Mouse (Mus musculus) midbrain, embryonic 12.5 days (tissue): ENCODE measurements at regions not wholly inside any gene's neighbourhood (a gene's known extent, or its start where the extent isn't known, plus 50 kb on each side); places are given as distances from the start of the nearest gene placed in this dataset.

ENCODE experiments used
- ATAC-seq: fragments of 200-750 bp; cut with Nextera tagmentation; 2 replicates; pipeline ENCODE4 v1.8.0; 2017; ENCODE audit warnings: low read depth, moderate TSS enrichment, moderate library complexity; ENCODE audit not compliant: low FRiP score
- H3K27ac ChIP-seq: fragments of 300-500 bp; sonication (generic); replicated peaks from 2 replicates; pipeline ENCODE4 v1.5.1; 2016; ENCODE audit warnings: mild to moderate bottlenecking
- H3K27me3 ChIP-seq: fragments of 300-500 bp; sonication (generic); 2 replicates; pipeline ENCODE4 v1.6.1; 2016; ENCODE audit warnings: mild to moderate bottlenecking
- H3K36me3 ChIP-seq: fragments of 300-500 bp; sonication (generic); 2 replicates; pipeline ENCODE4 v1.6.1; 2016
- H3K4me1 ChIP-seq: fragments of 300-500 bp; sonication (generic); 2 replicates; pipeline ENCODE4 v1.6.1; 2016
- H3K4me2 ChIP-seq: fragments of 300-500 bp; sonication (generic); replicated peaks from 2 replicates; pipeline ENCODE4 v1.6.1; 2016; ENCODE audit warnings: mild to moderate bottlenecking, moderate library complexity
- H3K4me3 ChIP-seq: fragments of 300-500 bp; sonication (generic); 2 replicates; pipeline ENCODE4 v1.5.1; 2016; ENCODE audit warnings: mild to moderate bottlenecking
- H3K9ac ChIP-seq: fragments of 300-500 bp; sonication (generic); replicated peaks from 2 replicates; pipeline ENCODE4 v1.6.1; 2016; ENCODE audit warnings: mild to moderate bottlenecking, moderate library complexity
- H3K9me3 ChIP-seq: fragments of 300-500 bp; sonication (generic); 2 replicates; pipeline ENCODE4 v1.6.1; 2016; ENCODE audit warnings: mild to moderate bottlenecking
- WGBS: fragments of 180-500 bp; shearing (Covaris S2); methylation state at CpG from one replicate; pipeline ENCODE4 v1.1.7; 2016; 5-methylcytosine and 5-hydroxymethylcytosine counted together

DNA sequence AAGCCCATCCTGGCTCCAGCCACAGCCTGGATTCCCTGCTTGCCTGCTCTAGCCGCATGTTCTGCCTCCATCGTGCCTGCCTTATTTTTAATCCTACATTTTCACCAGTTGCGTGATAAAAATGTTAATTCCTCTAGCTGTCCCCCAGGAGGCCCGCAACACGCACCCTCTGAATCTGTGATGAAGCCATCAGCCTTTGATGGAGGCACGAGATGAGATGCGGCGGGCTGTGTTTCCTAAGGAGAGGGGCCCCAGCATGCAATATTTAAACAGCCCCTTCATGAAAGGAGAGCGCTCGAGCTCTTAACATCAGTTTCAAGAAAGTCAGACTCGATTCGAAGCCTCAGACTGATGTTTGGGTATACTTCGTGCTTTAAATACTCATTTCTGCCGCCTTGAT, 76.3 kb downstream of the Nptx2 start:
- Histone ChIP-seq H3K27me3 (no peaks in the 10 kb centered on the region), H3K27ac (no peak overlapping the region), H3K4me2 (no peak overlapping the region), H3K36me3 (no peaks in the 10 kb centered on the region), H3K9me3 (no peaks in the 10 kb centered on the region), H3K9ac (no peak overlapping the region), H3K4me3 (no peak overlapping the region), H3K4me1 (no peaks in the 10 kb centered on the region)
- ATAC-seq = no peak
- WGBS = 56% methylated on average over 14 of the region's 14 CpGs

DNA sequence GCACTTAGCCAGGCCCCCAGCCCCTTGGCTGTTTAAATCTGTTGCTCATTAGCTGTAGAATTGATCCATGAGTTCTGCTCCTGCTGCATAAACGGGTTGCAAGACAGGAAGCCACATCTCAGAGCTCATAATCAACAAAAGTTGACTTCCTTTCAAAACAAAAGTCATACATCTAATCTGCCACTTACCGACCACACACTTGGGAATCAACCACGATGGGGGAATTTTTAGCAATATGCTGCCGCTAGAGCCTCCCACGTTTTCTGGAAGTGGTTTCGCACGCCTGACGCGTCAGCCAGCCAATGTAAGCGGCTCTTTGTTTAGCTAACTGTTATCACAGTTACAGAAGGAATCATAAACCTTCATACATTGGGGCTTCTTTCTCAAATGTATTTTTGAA, 77.7 kb downstream of the Nptx2 start:
- Histone ChIP-seq H3K9me3 (no peaks in the 10 kb centered on the region), H3K27me3 (no peaks in the 10 kb centered on the region), H3K36me3 (no peaks in the 10 kb centered on the region), H3K4me1 (no peaks in the 10 kb centered on the region), H3K27ac (no peak overlapping the region), H3K4me2 (no peak overlapping the region), H3K4me3 (no peak overlapping the region), H3K9ac (no peak overlapping the region)
- no peak for ATAC-seq
- WGBS = 78% methylated on average over 10 of the region's 10 CpGs

DNA sequence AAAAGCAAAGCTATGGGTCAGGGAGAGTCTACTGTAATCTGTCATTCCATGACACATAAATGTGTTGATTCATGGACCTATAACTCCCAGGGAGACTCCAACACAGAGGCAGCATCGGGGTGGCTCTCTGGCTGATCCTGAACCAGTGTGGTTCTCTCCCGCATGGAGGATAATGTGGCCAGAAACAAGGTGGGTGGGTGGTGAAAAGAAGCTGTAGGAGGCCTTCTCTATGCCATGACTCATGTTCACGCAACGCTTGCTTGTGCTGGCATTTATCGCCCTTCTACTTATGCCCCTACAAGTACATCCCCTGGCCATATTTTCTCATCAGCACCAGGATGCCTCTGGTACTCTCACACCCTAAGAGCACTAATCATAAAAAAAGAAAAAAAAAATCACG, 86.6 kb downstream of the Nptx2 start:
- Histone ChIP-seq H3K27ac (no peak overlapping the region), H3K4me1 (no peaks in the 10 kb centered on the region), H3K27me3 (no peaks in the 10 kb centered on the region), H3K4me3 (no peak overlapping the region), H3K9me3 (no peaks in the 10 kb centered on the region), H3K9ac (no peak overlapping the region), H3K36me3 (no peaks in the 10 kb centered on the region), H3K4me2 (no peak overlapping the region)
- no peak for ATAC-seq
- 92% methylated on average over 6 of the region's 6 CpGs for WGBS

DNA sequence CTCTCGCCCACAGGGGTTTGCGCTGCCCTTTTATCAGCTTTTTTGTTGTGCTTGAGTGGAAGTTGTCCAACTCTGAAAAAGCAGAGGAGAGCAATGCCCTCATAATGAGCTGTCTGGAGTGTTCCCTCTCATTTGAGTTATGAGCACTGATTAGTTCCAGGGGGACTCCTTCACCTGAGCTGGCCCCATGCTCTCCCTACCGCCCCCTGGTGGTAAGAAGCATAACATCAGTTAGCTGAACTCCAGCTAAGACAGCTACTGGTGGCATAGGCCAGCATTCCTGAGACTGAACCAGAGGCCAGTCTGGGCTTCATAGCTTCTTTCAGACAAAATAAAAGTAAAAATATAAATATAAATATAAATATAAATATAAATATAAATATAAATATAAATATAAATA, 92.9 kb downstream of the Nptx2 start:
- no peak for ATAC-seq
- no peaks in the 10 kb centered on the region for H3K27me3 ChIP-seq
- no peak overlapping the region for H3K9ac ChIP-seq
- whole genome bisulfite sequencing = 59% methylated on average over 3 of the region's 3 CpGs
- H3K27ac ChIP-seq = no peak overlapping the region
- no peak overlapping the region for H3K4me2 ChIP-seq
- H3K4me1 ChIP-seq = peaks cover 6% of the 10 kb centered on the region; the same call in 1 of the 2 replicates
- no peaks in the 10 kb centered on the region for H3K36me3 ChIP-seq
- no peak overlapping the region for H3K4me3 ChIP-seq
- H3K9me3 ChIP-seq = no peaks in the 10 kb centered on the region

DNA sequence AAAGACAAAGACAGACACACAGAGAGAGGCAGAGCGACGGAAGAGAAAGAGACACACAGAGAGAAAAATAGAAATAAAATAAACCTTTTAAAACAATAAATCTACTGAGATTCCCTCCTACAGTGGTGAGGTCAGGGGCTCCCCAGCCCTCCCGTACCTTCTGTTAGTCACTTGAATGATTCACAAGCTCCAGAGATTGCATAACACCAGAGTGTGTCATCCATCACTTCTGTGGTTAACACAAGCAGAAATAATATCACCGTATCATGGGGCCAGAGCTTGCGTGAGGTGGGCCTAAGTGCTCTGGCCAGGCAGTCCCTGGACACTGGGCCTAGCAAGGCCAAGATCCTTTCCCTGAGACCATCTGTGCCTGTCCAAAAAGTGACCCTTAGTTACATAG, 93.9 kb downstream of the Nptx2 start:
- H3K27ac ChIP-seq = no peak overlapping the region
- no peak overlapping the region for H3K9ac ChIP-seq
- H3K4me1 ChIP-seq = peaks cover 9% of the 10 kb centered on the region; the same call in 1 of the 2 replicates
- no peak overlapping the region for H3K4me2 ChIP-seq
- H3K4me3 ChIP-seq = no peak overlapping the region
- no peaks in the 10 kb centered on the region for H3K36me3 ChIP-seq
- H3K9me3 ChIP-seq = no peaks in the 10 kb centered on the region
- no peaks in the 10 kb centered on the region for H3K27me3 ChIP-seq
- WGBS = 95% methylated on average over 5 of the region's 5 CpGs
- no peak for ATAC-seq

DNA sequence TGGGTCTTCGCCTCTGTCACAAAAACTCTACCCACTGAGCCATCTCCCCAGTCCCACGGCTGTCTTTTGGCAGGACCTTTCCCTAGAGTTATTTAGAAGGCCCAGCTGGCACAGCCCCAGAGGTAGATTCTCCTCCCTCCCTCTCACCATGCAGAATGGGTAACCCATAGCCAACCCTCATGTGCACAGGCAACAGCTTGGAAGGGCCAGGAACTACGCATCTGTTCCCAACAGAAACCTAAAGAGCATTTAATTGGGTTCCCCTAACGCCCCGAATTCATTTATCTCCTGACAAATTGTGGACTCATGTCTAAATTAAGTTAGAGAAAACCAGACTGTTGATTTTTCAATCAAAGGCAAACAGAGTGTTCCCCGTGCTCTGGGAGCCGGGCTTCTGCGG, 97.1 kb downstream of the Nptx2 start:
- Histone ChIP-seq H3K9me3 (no peaks in the 10 kb centered on the region), H3K4me2 (no peak overlapping the region), H3K4me1 (peaks cover 20% of the 10 kb centered on the region), H3K27ac (no peak overlapping the region), H3K27me3 (no peaks in the 10 kb centered on the region), H3K4me3 (no peak overlapping the region), H3K9ac (no peak overlapping the region), H3K36me3 (no peaks in the 10 kb centered on the region)
- ATAC-seq = no peak
- WGBS = 66% methylated on average over 8 of the region's 8 CpGs

DNA sequence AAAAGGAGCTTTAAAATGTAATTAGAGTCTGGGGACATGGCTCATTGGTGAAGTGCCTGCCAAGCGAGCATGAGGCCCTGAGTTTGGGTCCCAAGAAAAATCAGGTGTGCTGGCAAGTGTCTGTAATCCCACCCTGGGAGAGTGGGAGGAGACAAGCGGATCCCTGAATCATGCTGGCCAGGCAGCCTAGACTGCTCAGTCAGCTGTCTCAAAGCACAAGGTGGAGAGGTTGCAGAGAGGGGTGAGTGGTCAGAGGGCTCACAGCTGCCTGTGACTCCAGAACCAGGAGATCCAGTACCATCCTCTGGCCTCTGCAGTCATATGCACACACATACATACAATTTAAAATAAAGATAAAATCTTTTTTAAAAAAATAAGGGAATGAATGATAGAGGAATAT, 97.7 kb downstream of the Nptx2 start:
- Histone ChIP-seq H3K27ac (no peak overlapping the region), H3K4me3 (no peak overlapping the region), H3K4me1 (peaks cover 20% of the 10 kb centered on the region), H3K9me3 (no peaks in the 10 kb centered on the region), H3K27me3 (no peaks in the 10 kb centered on the region), H3K9ac (no peak overlapping the region), H3K4me2 (no peak overlapping the region), H3K36me3 (no peaks in the 10 kb centered on the region)
- ATAC-seq = no peak
- 32% methylated on average over 2 of the region's 2 CpGs for WGBS

DNA sequence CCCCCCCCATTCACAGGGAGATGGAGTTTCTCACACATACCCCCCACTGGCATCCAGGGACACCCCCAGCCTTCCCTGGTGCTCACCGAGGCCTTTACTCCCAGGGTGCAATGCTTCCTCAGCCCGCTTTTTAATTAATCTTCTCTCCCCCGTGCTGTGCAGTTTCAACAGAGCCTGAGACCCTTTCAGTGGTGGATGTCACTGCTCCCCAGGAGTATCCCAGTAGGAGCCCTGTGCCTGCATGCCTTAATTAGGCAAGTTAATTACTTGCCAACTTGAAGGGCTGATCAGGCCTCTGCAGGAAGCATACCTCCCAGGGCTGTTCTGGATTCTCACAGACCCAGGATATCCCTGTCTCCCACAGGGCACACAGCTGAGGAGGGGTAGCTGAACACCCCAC, 99.7 kb downstream of the Nptx2 start:
- no peak overlapping the region for H3K9ac ChIP-seq
- H3K4me2 ChIP-seq = no peak overlapping the region
- H3K27me3 ChIP-seq = no peaks in the 10 kb centered on the region
- no peak overlapping the region for H3K27ac ChIP-seq
- H3K9me3 ChIP-seq = no peaks in the 10 kb centered on the region
- H3K4me3 ChIP-seq = no peak overlapping the region
- H3K4me1 ChIP-seq = peaks cover 20% of the 10 kb centered on the region
- ATAC-seq = 0 out of 2 replicates have a peak, but pooled peaks have one; percentile 34
- H3K36me3 ChIP-seq = no peaks in the 10 kb centered on the region
- 3% methylated on average over 3 of the region's 3 CpGs for WGBS

DNA sequence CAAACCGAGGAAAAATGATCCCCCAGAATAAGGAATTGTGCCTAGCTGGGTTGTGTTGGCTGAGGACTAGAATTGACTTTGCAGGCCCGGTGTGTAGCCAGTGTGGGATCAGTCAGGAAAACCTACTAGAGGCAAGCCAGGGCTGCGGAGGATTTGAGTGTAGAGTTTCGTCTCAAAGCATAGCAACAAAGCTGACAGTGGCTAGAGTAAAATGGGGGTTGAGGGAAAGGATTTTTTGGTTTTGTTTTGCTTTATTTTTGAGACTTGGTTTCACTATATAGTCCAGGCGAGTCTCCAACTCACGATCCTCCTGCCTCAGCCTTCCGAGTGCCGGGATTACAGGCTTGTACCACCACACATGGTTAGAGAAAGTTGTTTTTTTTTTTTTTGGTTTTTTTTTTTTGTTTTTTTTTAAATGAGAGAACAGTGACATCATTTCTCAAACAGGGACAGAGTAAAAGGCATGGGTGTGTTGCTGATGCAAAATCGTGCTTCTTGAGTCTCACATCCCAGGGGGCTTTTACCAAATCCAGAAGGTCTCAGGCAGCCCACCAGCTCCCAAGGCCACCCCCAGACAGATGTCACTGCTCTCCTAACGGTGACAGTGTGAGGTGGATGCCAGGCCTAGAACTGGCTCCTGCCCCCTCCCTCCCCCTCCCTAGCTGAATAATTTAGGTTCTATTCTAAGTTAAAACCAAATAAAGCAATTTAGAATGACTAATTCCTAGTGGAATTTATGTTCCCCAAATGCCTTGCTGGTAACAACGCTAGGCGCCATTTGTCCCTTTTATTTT, 101.8 kb downstream of the Nptx2 start:
- H3K9me3 ChIP-seq = no peaks in the 10 kb centered on the region
- no peak overlapping the region for H3K9ac ChIP-seq
- 83% methylated on average over 12 of the region's 12 CpGs for WGBS
- no peak overlapping the region for H3K4me2 ChIP-seq
- ATAC-seq = no peak
- no peak overlapping the region for H3K27ac ChIP-seq
- H3K4me1 ChIP-seq = peaks cover 20% of the 10 kb centered on the region
- H3K4me3 ChIP-seq = no peak overlapping the region
- no peaks in the 10 kb centered on the region for H3K27me3 ChIP-seq
- no peaks in the 10 kb centered on the region for H3K36me3 ChIP-seq

DNA sequence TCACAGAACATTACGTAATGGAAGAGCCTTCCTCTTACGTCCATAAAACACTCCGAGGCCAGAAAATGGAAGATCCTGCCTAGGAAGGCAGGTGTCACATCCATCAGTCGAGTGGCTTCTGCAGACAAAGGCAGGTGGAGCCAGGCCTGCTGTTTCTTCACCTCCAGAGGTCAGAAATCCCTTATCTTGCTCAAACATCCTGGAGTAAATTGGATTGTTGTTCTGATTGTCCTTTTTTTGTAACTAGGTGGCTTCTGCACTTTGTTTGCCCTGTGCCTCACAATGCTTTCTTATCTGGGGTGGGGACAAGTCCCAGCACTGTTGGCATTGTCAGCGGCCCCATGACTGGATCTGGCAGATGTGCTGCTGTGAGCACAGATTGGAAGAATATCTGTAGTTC, 106.5 kb downstream of the Nptx2 start:
- Histone ChIP-seq H3K27ac (no peak overlapping the region), H3K27me3 (no peaks in the 10 kb centered on the region), H3K9me3 (no peaks in the 10 kb centered on the region), H3K4me1 (no peaks in the 10 kb centered on the region), H3K36me3 (no peaks in the 10 kb centered on the region), H3K4me3 (no peak overlapping the region), H3K9ac (no peak overlapping the region), H3K4me2 (no peak overlapping the region)
- no peak for ATAC-seq
- 81% methylated on average over 5 of the region's 5 CpGs for WGBS

DNA sequence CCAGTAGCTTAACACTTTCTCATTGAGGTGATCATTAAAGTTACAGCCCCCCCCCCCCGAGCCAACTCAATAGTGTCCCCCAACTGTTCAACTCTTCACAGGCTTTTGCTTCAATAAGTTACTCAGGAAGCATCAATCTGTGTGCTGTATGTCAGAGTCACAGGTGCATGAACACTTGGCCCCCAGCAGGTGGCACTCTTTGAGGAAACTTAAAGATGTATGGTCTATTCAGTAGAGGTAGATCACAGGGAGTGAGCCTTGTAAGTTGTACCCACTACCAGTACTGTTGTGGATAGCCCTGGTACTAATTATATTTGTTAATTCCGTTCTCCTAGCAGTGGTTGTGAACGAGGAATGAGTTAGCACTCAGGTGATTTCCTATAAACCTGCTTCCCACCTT, 99.6 kb downstream of the Tmem130 start:
- Histone ChIP-seq H3K27ac (no peak overlapping the region), H3K27me3 (no peaks in the 10 kb centered on the region), H3K9me3 (no peaks in the 10 kb centered on the region), H3K4me2 (no peak overlapping the region), H3K4me1 (no peaks in the 10 kb centered on the region), H3K4me3 (no peak overlapping the region), H3K9ac (no peak overlapping the region), H3K36me3 (no peaks in the 10 kb centered on the region)
- no peak for ATAC-seq
- 85% methylated on average over 3 of the region's 3 CpGs for WGBS

DNA sequence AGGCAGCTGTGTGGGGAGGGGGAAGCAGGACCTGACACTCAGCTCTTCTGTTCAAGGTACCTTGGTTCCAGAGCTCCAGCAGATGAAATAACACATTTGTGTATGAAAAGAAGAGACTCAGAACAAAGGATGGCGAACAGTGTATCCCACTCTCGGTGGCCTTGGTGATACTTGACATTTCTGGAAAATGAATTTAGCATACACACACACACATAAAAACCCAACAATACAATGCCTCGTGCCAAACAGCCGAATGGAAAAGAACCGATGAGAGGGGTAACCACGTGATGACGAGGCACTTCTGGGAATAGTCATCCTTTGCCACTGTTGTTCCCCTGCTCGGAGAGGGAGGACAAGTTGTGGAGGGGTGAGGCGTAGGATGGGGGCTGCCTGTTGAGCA, 97.6 kb downstream of the Tmem130 start:
- no peak overlapping the region for H3K4me3 ChIP-seq
- no peak for ATAC-seq
- 0 out of 2 replicates have a peak, but pooled peaks cover 1% of the 10 kb centered on the region for H3K27me3 ChIP-seq

More for the DNA sequence above, 97.6 kb downstream of the Tmem130 start:
- Histone ChIP-seq H3K9ac (no peak overlapping the region), H3K4me1 (peaks cover 3% of the 10 kb centered on the region; the same call in 1 of the 2 replicates), H3K4me2 (no peak overlapping the region), H3K36me3 (no peaks in the 10 kb centered on the region), H3K9me3 (no peaks in the 10 kb centered on the region), H3K27ac (no peak overlapping the region)
- WGBS = 80% methylated on average over 9 of the region's 9 CpGs
